Mouse (Mus musculus) T-cell, adult 2 months (primary cell): ENCODE measurements around the gene Cbfa2t2.
"Not testable (repeated sequence)": the region's sequence is repeated elsewhere in the genome, so short reads cannot be mapped to it uniquely, and the experiment has no call there.

Experiments
- DNase-seq: peaks from one replicate; pipeline ENCODE4 v3.0.0; 2022; ENCODE audit warnings: low spot score

Gene Cbfa2t2

DNA sequence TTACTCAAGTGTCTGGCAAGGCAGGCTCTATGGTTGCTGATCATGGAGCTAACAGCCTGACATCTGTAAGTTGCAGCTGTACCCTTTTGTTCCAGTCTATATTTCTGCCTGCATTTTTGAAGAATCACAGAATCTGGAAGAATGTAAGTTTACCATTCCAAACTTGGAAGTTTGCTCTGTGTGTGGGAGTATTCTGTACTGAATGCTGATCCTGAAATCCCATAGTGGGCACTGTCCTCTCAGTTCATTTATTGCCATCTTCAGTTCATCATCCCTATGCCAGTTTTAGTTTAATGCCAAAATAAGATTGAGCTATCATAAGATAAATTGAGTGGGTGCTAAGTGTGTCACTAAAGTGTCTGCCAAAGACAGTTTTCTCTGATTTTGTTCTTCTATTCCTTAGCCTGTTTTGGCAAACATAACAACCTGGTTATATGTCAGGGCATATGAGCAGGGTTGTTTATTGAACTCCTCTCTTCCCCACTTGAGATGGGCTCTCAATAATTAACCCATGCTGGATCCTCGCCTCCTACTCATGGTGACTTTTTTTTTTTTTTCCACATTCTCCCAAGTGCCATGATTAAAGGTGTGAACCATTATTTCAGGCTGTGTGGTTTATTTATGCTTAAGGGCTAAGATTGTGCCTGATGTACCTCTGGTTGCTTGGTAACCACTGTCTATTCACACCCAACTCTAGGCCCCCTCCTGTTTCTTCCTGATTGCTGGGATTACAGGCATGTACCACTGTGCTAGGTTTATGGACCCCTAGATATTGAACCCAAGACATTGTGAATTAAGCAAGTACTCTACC, 38.2 kb downstream of the Cbfa2t2 start:
- DNase-seq, result no peak

DNA sequence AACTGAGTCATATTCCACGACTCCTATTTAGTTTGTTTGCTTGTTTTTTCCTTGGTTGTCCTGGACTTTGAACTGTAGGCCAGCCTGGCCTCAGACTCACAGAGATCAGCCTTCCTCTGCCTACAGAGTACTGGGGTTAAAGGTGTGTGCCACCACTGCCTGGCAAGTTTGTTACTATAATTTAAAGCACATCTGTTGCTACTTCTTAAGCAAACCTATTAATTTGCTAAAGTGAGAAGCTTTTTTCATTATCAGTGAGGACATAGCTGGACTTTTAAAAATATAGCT, 38.7 kb downstream of the Cbfa2t2 start:
- DNase-seq, result no peak

DNA sequence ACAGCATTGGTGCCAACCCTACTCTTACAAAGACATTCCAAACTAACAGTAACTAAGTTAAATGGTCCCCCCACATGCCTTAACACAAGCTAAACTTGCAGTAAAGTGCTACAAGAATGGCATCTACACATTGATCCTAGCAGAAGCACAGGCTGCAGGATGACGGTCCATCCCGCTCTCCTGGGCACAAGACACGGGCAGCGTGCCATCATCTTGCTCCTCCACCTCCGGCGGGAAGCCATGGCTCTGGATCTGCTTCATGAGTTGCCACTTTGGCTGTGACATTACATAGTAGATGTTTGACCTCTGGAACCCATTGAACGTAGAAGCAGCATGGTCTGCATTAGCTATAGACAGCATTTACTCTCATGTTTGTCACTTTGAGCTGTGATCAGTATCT, 39.6 kb downstream of the Cbfa2t2 start:
- DNase-seq, result no peak

GRCm38 (mm10) chr2:154477028-154477427, 40.7 kb downstream of the Cbfa2t2 start:
- DNase-seq, result no peak

- DNase-seq, result no peak
Measured at GRCm38 (mm10) chr2:154491788-154492187, 55.5 kb downstream of the Cbfa2t2 start.

- not testable (repeated sequence) for DNase-seq
Measured at GRCm38 (mm10) chr2:154493559-154493958, 57.3 kb downstream of the Cbfa2t2 start.

GRCm38 (mm10) chr2:154495021-154495420, 58.7 kb downstream of the Cbfa2t2 start:
- DNase-seq, result no peak

DNA sequence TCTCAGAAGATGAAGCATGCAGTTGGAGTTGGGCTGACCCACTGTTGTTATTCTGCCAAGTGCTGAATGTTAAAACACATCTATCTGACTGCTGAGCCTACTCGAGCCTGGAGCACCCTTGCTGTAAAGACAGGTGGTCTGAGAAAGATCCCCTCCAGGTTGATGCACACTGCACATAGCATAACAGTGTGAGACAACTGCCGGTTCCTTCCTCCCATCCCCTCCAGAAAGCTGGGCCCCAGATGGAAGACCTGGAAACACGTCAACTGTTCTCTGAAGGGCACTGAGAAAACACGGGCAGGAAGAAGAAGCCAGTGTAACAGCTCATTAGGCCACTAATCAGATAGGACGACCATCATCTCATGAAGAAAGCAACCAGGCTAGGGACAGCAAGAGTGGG, 62.3 kb downstream of the Cbfa2t2 start:
- DNase-seq, result no peak

- no peak for DNase-seq
Measured at GRCm38 (mm10) chr2:154499717-154500247, 63.5 kb downstream of the Cbfa2t2 start.

DNA sequence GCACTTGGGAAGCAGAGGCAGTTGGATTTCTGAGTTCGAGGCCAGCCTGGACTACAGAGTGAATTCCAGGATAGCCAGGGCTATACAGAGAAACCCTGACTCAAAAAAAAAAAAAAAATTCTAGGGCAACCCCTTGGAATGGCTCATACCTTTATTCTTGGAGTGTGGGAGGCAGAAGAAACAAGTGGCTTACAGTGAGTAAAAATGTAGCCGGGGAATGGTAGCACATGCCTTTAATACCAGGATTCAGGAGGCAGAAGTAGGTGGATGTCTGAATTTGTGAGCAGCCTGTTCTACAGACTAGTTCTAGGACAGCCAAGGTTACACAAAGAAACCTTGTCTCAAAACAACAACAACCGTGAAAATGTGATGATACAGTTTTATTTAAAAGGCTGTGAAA, 64.5 kb downstream of the Cbfa2t2 start:
- no peak for DNase-seq

GRCm38 (mm10) chr2:154507076-154507475, 70.8 kb downstream of the Cbfa2t2 start:
- DNase-seq, result no peak

- DNase-seq, result no peak
Measured at GRCm38 (mm10) chr2:154507566-154508283, 71.4 kb downstream of the Cbfa2t2 start.

DNA sequence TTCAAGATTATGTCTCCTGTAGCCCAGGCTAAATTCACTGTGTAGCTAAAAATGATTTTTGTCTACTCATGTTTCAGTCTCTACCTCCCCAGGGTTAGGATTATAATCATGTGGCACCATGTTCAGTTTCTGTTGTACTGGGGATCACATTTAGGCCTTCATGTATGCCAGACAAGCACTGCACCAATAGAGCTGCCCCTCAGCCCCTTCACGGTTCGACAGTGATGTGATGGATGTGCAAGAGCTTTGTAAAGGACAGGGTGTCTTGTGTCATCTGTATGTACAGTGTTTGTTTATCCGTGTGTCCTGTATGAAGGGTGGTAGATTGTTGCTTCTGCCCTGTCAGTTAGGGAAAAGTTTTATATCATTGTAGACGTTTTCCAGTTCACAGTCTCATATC, 72.2 kb downstream of the Cbfa2t2 start:
- DNase-seq, result no peak

DNA sequence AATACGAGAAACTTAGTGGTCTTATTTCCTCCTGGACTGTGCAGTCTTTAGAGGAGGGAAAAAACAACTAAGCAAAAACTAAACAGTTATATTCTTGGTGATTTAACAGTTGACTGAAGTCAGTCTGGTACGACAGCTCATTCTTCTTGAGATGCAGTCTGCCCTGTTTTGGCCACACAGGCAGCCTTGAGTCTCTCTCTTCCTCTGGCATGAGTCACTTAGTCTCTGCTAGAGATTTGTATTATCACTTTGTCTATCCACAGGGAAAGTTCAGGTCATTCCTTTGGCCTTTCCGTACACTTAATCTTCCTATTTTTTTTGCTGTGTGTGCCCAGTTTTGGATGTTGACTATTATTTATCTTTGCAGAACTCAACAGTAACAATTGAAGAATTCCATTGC, 73.9 kb downstream of the Cbfa2t2 start:
- no peak for DNase-seq

DNA sequence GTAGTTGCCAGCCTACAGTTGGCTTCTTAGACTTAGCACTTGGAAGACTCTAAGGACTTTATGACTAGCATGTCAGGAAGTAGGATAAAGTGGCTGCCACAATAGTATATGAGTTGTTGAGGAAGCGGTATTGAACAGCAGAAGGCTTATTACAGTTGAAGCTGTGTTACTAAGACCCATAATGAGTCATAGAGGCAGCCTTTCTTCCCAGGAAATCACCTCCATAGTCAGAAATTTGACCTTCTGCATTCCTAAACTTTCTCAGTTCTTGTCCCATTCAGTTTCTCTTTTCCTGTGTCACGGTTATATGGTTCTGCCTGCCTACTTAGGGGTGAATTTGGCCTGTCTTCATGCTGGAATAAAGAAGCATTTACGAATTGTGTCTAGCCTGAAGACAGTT, 80.7 kb downstream of the Cbfa2t2 start:
- DNase-seq, result no peak

- no peak for DNase-seq
Measured at GRCm38 (mm10) chr2:154517424-154517823, 81.1 kb downstream of the Cbfa2t2 start.

DNA sequence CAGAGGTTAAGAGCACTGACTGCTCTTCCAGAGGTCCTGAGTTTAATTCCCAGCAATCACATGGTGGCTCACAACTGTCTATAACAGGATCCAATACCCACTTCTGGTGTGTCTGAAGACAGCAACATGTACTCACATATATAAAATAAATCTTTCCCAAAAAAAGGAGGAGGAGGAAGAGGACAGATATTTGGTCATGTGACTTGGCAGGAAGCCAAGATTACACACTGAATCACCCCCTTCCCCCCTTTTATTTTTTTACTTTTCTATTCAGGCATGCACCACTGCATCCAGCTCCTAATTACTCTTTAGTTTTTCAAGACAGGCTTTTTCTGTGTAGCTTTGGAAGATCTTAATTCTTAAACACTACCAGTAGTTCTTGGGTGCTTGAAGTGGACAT, 85.2 kb downstream of the Cbfa2t2 start:
- no peak for DNase-seq

DNA sequence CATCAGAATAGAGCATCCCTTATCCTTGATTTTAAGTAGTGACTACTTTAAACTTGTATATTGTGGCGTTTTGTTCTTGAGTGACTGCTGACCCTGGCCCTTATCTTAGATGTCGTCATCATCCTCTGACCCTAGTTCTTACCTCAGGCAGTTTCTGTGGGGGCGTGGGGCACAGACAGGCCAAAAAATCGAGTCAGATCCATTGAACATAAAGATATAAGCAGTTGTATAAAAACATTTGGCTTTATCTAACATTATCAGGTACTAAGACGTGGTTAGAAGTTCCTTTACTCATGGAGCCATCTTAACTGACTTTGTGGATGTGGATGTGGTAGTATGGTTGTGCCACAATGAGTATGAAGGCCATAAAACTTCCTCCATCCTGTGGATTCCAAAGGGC, 86.1 kb downstream of the Cbfa2t2 start:
- DNase-seq, result no peak

GRCm38 (mm10) chr2:154525285-154525684, 89.0 kb downstream of the Cbfa2t2 start:
- DNase-seq, result no peak

DNA sequence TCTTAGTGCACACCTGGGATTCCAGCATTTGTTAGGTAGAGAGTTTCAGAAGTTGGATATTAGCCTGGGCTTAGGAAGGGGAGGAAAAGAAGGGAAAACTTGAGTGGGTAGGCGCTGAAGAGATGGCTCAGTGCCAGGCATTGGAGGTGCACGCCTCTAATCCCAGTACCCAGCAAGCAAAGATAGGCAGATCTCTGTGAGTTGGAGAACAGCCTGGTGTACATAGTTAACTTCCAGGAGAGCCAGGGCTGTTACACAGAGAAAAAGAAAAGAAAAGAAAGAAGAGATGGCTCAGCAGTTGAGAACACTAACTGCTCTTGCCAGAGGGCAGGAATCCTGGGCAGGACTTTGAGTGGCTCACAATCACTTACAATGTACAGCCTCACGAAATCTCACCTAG, 90.2 kb downstream of the Cbfa2t2 start:
- DNase-seq, result no peak

DNA sequence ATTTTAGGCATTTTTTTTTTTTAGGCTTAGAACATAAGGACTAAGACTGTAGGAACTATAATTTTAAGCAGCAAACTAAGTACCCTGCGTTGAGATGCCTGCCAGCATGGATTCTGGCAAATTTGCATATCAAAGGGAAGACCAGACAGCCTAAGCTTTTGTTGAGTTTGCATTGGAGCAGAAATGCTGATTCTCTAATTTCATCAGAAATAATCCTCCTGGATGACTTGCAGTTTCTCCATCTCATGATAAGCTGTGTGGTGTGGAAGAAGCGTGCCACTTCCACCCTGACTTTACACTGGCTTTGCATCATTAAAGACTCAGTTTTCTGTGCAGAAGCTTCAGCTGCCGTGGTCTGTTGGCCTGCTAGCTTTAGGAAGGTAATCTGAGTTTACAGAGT, 96.6 kb downstream of the Cbfa2t2 start:
- no peak for DNase-seq

GRCm38 (mm10) chr2:154534704-154535270, 98.5 kb downstream of the Cbfa2t2 start:
- no peak for DNase-seq

DNA sequence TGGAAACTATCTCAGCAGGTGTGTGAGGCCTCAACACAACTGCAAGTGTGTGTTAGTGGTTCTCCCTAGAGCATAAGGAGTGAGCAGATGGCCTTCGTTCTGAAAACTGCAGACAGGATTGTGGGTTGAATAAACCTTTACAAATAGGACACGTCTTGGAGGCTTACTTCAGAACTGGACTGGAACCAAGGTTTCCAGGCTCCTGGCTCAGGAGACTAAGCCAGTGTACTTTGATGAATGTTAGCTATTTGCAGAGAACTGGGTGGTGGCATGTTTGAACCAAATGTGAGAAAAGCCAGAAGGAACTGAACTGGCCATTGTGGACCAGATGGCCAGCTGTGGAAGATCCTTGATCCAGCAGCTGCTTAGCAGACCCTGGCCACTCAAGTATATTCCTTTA, 102.0 kb downstream of the Cbfa2t2 start:
- no peak for DNase-seq
